Mouse (Mus musculus) heart, postnatal 14 days (tissue): ENCODE data around the gene Gm10974. TPM values are rescaled to one million over a fixed set of nuclear protein-coding genes. Genes with fewer than 3 reads are reported as not detected.

Experiments
- DNase-seq, 2 experiments: peaks; one replicate each; pipeline ENCODE4 v3.0.0; 2021 to 2022
- intact Hi-C: fragments of 180-260 bp; cut with DNase I; formaldehyde crosslinking; loops from one replicate; pipeline ENCODE4 v1.15.1; 2025
- total RNA-seq, 2 experiments: library from RNA; stranded (reverse); gene quantifications; 2 replicates each; pipeline ENCODE4 v1.2.3; 2021

Gene Gm10974
- total RNA-seq, 2 experiments from 2014 or later = not detected

- intact Hi-C loops = no loop called here
- no peak for DNase-seq
Measured at GRCm38 (mm10) chr7:66355791-66356522, 9.7 kb upstream of the Gm10974 start.

DNA sequence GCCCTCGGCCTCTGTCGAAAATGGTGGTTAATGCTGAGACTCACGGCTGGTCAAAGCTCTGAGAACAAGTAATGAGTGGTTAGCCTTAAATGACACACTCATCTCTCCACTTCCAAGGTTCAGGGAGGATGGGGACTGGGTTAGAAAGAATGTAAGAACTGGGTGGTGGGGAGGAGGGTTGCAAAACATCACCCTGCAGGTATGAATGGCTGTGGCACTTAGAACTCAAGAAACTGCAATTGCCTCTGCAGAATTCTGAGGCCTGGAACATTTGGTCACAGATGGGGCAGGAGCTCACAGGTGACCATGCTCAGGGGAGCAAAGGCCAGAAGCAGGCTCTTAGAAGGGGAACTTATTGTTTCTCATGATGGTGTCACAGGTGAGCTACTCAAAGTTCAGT is 7.2 kb upstream of the Gm10974 start:
- no peak for DNase-seq
- intact Hi-C loops = no loop called here

DNA sequence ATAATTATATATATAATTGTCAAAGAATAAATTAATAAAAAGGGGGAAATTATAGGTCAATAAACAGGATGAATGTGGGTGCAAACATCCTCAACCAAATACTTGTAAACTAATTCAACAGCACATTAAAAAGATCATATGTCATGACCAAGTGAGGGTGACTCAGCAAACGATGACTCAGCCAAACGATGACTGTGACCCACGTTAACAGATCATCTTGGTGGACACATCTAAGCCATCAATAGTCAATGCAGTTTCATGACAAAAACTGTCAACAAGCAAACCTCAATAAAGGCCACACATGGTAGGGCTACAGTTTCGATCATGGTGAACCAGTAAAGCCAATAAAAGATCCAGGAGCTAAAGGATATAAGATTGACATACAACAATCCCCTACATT is 6.7 kb upstream of the Gm10974 start:
- DNase-seq = no peak
- intact Hi-C loops = no loop called here

DNA sequence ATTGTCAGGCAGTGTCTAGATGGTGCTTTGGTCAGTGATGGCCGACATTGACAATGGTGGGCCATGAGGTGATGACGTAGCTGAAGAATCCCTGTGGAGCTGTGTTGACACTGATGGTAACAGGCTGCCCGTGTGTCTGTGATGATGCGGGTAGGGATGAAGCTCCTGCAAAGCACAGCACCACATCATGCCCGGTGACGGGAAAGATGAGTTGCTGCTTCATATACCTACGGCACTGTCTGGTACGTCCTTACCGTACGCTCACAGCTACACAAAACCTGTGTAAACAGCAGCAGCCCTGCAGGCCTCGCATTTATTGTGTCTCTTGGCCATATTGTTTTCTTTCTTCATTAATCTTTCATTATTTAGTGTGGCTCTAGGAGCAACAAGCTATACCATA is 1.2 kb upstream of the Gm10974 start:
- no peak for DNase-seq
- intact Hi-C loops = no loop called here

- no peak for DNase-seq
- intact Hi-C loops = no loop called here
Measured at GRCm38 (mm10) chr7:66365411-66365810, 294 bp upstream of the Gm10974 start.

DNA sequence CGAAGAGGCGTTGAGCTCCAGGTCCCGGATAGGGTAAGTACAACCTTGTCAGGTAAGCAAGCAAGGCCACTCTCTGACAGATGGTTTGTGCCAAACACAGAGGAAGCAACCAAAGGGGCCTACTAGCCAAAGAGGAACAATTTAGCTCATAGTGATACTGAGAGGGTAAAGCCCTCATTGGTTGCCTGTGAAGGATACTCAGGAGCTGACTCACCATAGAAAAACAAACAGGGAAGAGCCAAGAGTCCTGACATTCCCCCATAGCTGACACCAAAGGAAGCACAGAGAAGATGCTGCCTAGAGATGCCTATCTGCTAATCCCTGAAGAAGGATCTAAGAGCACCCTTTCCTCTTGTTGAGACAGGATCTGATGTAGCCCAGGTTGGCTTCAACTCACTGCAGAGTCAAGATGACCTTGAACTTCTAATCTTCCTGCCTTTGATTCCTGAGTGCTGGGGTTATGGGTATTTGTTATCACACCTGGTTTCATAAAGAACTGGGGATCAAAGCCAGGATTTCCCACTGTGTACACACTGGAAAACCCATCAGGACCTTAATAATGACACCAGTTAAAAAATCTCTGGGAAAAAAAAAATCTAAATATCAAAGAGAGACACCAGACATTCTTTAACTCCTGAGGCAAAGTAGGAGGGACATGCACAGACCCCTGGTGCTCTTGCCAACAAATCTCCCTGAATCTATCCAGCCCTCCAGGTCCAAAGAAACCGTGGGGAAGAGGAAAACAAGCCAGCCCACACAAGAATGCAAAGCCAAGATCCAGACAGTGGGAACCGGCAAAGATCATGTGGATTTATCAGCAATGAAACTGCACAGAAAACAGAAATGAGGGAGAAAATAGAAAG is 3.6 kb downstream of the Gm10974 start:
- intact Hi-C loops = no loop called here
- no peak for DNase-seq

- no peak for DNase-seq
- intact Hi-C loops = no loop called here
Measured at GRCm38 (mm10) chr7:66369934-66370445, 4.3 kb downstream of the Gm10974 start.

GRCm38 (mm10) chr7:66370970-66371369 is 5.3 kb downstream of the Gm10974 start:
- intact Hi-C loops = no loop called here
- DNase-seq = no peak

DNA sequence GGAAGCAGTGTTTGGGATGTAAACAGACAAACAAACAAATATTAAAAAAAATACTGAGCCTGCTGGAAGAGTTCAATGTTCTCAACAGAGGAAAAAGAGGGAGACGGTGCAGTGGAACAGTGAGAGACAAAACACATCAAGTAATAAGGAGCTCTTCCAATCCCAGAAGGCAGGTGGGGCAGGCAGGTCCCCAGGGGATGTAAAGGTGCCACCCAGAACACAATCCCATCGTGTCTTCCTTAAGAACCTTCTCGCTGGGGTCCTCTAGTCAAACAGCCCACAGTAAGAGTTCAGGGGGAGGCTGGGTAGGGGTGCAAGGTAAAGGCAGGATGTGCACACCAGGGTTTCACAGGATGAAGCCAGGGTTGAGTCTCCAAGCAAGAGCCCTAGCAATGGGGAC is 7.7 kb downstream of the Gm10974 start:
- intact Hi-C loops = no loop called here
- DNase-seq = no peak

DNA sequence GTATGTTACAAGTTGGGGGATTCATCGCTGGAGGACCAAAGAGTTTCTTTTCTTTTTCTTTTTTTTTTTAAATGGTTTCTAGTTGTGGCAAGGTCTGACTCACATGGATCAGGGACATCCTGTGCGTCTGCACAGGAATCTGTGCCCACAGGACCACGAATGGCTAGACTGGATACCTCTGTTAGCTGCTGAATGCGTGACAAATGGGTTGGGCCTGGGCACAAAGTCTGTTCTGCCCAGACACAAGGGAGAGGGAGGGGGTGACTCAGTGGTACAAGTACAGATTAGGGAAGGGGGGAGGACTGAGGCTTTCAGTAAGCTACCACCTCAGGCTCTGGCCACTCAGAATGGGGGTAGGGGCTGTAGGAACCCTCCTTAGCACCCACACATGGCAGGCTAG is 10.0 kb downstream of the Gm10974 start:
- no peak for DNase-seq
- intact Hi-C loops = no loop called here

DNA sequence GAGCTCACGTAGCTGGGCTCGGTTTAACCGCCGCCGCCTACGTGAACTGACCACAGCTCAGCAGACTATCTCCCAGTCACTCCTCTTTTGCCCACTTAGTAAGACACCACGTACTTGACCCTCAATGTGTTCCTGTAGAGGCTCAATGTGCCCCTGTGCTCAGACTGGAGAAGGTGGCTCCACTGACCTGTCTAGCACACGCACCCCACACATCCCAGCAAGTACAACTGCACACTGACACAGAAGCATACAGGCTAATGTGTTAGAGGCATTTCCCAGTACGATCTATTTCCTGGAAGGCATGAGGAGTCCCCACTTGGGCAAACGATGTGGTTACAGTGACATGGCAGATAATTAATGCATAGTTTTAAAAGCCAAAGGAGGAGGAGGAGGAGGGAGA is 10.9 kb downstream of the Gm10974 start:
- DNase-seq = no peak
- intact Hi-C loops = no loop called here

DNA sequence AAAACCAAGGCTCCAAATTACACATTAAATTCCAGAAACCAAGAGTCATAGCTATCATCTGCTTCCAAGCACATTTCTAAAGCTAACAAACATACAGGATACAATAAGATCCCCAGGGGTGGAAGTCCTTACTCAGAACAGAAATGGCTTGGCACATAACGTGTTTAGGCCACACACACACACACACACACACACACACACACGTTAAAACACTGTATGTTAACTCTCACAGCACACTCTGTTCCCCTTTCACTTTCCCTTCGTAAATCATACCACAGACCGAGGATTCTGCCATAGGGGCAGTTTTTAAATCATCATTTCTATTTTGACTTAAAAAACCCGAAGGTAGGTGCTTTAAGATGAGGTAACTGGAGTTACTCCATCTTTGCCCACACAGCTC is 18.5 kb downstream of the Gm10974 start:
- intact Hi-C loops = no loop called here

GRCm38 (mm10) chr7:66384891-66385290 is 19.2 kb downstream of the Gm10974 start:
- DNase-seq = no peak
- intact Hi-C loops = no loop called here

More for the DNA sequence above, 18.5 kb downstream of the Gm10974 start:
- peak in 1 of 2 experiments; percentile 11 for DNase-seq

- DNase-seq = no peak
- intact Hi-C loops = no loop called here
Measured at GRCm38 (mm10) chr7:66385826-66386225, 20.1 kb downstream of the Gm10974 start.

GRCm38 (mm10) chr7:66386411-66386810 is 20.7 kb downstream of the Gm10974 start:
- no peak for DNase-seq
- intact Hi-C loops = no loop called here

DNA sequence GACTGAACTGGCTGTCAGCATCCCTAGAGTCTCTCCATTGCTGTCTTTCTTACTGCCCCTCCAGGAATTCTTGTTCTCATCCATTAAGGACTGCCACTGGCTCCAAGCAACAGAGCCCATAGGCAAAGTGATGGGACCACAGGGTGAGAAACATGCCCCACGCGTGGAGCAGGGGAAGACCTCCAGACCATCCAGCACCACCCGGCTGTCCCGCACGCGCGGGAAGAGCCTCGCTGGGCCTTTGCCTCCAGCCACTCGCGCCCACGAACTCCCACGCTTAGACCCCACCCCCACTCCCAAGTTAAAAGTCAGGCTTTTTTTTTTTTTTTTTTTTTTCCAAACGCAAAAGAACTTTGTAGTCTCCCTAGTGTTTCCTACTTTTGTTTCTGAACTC is 21.7 kb downstream of the Gm10974 start:
- DNase-seq = peak; percentile 19 to 36
- intact Hi-C loops = no loop called here

DNA sequence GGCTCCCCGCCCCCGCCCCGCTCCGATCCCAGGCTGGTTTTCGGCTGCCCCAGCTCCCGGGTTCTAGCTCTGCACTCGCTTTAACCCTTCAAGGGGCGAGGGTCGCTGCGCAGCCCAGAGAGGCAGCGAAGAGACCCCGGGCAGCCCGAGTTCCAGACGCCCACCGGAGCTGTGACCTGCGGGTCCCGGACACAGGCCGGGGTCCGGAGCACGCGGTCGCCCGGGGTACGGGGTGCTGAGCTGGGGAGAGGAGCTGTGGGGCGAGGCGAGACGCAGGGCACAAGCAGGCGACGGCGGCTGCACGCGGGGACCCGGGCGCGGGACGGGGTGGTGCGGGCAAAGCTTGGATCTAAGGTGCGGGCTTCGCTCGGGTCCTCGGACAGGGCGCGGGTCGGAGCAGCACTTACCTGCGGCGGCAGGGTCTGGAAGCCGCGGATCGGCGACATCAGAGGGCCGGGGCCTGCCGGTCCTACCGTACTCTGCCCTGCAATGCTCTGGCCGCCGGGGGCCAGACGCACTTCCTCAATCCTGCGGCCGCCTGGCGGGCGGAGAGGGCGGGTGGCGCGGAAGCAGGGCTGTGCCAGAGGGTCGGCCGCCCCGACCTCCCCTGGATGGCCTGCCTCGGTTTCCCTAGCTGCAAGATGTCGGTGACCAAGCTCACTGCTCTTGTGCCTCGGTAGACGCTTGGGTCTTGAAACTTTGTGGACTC is 22.3 kb downstream of the Gm10974 start, which contains the start of gene Lrrk1:
Gene Lrrk1, minus strand, starts transcription at position 538 of the 709 bp plus-strand sequence.
- peak; percentile 75 to 76 for DNase-seq
- intact Hi-C loops = loop anchor here (2.0 kb wide), 1 partner anchor 45 kb away; no protein-coding TSS in a partner anchor

GRCm38 (mm10) chr7:66388621-66389532 is 23.2 kb downstream of the Gm10974 start:
- peak; percentile 59 to 72 for DNase-seq
- intact Hi-C loops = loop anchor here (1.0 to 2.0 kb wide), 2 partner anchors 46 to 79 kb away; no protein-coding TSS in a partner anchor

DNA sequence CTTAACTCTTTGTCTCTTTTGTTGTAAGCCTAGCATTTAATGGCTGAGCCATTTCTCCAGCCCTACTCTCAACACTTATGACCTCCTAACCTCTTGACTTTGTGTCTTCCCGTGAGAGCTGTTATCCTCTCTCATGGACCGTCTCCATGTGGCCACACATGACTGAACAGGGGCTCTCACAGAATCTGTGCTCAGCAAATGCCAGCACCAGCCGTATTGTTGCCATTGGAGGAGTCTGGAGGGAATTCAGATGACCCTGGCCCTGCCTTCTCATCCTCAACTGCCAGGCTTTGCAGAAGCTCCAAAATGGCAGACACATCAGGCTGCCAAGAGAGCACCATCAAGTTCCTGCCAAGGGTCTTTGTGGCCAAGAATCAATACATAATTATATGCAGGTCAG is 31.6 kb downstream of the Gm10974 start:
- DNase-seq = no peak
- intact Hi-C loops = no loop called here

- intact Hi-C loops = no loop called here
- DNase-seq = no peak
Measured at GRCm38 (mm10) chr7:66401605-66402004, 35.9 kb downstream of the Gm10974 start.
